Mouse (Mus musculus): ENCODE results near the gene Cbx7.
"Not testable (repeated sequence)": the region's sequence is repeated elsewhere in the genome, so short reads cannot be mapped to it uniquely, and the experiment has no call there.

Cbx7 gene

DNA sequence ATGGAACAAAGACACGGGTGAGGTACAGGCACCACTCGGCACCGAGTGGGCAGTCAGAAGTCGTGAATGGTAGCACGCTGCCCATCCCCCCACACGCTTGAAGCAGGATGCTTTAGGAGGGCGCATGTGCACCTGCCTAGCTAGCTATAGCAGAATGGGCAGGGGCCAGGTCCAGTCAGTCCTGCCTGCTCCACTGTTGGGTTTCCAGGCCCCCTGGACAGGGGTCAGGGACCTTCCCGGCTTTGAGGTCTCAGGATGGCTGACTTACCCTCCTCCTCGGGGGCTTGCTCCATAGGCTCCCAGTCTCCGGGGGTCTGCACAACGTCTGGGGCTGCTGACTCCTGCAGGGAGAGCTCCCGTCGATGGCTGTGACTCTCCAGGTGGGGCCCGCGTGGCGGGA, 52.4 kb downstream of the Cbx7 start:
- DNase-seq = no peak

DNA sequence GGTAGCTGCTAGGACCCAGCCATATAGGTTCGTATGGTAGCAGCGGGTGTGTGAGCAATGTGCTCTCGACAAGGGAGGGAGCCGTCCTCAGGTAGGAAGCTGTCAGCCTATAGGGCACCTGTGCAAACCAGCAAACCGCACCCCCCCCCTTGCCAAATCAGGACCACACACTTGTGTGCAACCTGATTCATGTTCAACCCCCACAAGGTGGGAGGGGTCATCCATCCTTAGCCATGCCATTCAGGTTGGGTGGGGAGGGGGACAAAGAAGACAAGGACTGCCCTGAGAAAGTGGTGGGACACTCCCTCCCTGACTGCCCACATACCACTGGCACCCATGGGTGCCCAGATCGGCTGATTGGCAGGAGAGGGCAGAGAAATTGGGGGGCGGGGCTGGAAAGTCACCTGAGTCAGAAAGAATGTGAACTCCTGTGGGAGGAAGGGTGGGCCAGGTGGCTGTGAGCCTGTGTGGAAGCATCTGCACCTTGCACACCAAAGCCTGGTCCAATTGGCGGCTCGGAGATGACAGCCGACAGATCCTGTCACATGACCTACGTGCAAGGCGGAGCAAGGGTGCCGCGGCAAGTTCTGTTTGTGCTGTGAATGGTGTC, 53.7 kb downstream of the Cbx7 start:
- no peak for DNase-seq

DNA sequence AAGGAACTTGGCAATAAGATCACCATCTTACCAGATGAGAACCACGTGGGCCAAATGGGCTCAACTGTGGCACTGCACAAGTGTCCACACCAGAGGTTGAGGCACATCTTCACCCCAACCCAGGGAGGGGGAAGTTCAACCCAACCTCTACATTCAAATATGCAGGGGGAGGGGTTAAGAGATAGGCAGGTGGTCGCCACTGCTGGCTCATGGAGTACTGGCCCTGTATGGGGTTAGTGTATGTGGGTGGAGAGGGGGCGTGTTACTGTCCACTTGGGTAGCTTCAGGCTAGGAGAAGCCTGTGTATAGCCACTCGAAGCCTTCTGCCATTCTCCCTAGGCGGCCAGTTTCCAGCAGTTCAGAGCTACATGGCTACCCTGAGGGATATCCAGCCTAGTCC, 54.8 kb downstream of the Cbx7 start:
- DNase-seq = no peak

DNA sequence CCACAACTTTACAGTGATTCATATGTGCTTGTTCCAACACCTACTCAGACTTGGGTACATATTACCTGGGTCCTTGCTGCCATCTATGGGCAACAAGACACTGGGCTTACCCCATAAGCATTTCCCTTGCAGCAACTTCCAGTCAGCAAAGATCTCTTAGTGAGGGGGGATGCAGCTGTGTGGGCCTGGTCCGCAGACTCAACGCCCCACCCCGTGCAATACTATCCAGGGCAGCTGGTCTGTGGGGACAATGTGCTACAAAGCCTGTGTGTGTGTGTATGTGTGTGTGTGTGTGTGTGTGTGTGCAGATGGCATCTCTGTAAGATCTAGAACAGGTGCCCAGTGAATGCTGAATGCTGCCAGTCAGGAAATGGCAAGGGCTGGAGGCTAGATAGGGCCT, 56.6 kb downstream of the Cbx7 start:
- DNase-seq = peak; percentile 67 to 69

DNA sequence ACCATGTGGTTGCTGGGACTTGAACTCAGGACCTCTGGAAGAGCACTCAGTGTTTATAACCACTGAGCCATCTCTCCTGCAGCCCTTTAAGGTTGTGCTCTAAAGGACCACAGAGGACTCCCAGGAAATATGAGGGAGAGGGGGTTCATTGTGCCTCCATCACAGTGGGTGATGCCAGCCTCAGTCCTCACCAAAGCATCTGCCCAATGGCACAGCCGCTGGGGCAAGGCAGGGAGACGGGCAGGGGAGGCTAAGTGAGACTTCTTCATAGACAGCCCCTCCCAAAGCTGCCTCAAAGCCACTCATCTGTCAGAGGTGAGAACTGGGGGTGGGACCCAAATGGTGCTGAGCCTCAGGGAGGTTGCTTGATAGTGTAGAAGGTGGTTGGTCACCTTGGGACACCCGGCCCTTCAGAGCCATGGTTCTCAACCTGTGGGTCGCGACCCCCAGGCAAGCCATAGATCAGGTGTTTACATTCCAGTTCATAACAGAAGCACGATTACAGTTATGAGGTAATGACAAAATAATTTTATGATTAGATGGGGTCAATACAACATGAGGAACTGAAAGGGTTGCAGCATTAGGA, 57.1 kb downstream of the Cbx7 start:
- DNase-seq = no peak

DNA sequence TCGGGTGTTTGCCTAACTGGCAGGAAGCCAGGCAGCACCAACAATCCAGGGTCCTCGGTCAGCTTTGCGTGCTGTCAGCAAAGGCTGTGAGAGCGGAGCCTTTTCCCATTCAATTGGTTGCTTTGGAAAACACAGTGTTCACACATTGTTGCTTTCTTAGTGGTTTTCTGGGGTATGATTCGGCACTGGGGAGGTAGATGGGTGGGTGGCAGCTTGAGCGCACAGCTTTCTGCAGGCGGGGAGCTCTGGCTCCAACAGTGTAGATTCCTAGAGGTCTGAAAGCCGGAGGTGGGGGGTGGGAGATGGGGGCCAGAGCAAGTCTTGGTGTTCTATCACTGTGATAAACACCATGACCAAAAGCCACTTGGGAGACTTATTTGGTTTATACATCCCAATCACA, 59.6 kb downstream of the Cbx7 start:
- no peak for DNase-seq

DNA sequence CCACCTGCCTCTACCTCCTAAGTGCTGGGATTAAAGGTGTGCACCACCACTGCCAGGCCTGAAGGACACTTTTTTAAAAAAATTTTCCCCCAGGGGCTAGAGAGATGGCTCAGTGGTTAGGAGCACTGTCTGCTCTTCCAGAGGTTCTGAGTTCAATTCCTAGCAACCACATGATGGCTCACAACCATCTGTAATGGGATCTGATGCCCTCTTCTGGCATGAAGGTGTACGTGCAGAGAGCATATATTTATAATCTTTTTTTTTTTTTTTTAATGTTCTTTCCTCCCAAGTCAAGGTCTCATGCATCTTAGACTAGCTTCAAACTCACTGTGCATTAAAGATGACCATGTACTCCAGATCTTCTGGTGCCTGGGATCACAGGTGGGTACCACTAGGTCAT, 60.1 kb downstream of the Cbx7 start:
- DNase-seq = not testable (repeated sequence)

DNA sequence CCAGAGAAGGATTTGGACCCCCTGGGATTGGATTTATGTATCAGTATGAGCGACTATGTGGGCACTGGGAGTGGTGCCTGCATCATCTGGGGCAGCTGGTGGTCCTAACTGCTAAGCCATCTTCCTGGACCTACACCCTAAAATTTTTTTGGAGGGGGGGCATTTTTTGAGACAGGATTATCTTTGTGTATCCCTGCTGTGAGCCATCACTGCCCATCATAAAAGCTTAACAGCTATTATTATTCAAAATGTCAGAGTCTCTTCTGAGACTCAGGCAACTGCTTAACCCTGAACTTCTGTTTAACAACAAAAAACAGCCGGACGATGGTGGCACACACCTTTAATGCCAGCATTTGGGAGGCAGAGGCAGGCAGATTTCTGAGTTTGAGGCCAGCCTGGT, 61.9 kb downstream of the Cbx7 start:
- DNase-seq = not testable (repeated sequence)

DNA sequence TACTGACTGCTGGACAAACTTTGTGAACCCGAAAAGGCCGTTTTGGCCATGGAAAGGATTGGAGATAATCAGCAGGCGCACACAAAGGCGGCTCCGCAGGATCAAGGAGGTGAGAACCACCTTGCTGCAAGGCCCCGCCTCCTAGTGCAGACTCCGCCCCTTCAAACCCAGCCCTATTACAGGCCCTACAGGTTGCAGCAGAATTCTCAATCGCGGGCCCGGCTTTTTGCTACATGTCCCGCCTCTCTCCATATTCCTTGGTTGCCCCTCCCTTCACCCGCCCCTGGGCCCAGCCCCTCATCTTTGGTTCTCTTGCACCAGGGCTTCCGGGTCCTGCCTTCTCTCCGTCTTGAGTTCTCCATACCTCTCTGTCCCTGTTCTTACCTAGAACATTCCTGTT, 64.1 kb downstream of the Cbx7 start:
- DNase-seq = no peak

DNA sequence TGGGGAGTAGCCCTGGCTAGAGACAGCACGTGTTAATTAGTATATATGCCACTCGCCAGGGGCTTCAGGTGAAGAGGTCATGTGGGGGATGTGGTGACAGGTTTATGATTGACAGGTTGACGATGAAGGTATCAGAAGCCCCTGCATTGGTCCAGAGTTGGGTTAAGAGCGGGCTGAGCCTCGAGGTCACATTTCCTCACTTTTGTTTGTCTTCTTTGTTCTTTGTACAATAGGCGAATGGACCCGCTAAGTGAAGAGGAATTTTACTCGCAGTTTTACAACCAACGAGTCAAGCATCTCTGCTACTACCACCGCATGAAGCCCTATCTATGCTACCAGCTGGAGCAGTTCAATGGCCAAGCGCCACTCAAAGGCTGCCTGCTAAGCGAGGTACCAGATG, 65.7 kb downstream of the Cbx7 start:
- DNase-seq = peak in 1 of 2 experiments; percentile 48

DNA sequence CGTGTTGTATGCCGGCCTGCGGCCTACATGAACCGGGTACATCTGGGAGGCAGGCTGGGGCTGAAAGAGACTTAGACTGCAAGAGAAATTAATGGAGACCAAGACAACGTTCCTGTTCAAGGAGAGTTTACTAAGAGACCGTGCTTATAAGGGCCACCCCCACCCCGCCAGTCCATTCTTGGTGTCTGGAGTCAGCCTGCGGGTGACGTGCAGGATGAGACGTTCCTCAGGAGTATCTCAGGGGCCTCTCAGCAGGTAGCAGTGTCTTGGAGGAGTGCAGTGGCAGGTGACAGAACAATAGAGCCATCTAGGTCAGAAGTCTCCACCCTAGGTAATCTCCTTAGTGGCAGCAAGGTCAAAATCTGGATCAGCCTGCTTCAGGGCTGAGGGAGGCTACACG, 66.2 kb downstream of the Cbx7 start:
- DNase-seq = not testable (repeated sequence)

DNA sequence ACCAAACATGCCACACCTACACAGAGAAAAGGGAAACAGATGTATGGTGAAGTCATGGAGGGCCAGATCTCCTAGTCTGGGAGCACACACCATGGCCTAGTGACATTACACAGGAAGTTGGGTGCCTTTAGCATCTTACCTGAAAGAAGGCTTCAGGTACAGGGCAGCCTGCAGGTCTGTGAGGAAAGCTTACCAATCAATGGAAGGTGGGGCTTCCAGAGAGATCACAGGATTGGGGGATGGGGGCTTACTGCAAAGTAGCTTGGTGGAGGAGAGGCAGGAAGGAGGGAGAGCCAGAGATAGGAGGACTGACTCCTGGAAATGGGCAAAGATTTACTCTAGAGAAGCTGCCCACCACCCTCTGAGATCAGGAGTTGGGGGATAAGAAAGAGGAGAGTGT, 67.0 kb downstream of the Cbx7 start:
- no peak for DNase-seq

DNA sequence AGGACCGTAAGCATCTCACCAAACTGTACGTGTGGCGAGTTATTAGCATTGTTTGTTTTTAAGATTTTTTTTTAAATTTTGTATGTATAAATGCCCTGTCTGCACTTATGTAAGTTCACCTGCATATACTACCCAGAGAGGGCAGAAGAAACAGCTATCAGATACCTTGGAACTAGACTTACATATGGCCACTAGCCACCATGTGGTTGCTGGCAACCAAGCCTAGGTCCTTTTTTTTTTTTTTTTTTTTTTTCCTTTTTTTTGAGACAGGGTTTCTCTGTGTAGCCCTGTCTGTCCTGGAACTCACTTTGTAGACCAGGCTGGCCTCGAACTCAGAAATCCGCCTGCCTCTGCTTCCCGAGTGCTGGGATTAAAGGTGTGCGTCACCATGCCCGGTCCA, 67.8 kb downstream of the Cbx7 start:
- DNase-seq = not testable (repeated sequence)

DNA sequence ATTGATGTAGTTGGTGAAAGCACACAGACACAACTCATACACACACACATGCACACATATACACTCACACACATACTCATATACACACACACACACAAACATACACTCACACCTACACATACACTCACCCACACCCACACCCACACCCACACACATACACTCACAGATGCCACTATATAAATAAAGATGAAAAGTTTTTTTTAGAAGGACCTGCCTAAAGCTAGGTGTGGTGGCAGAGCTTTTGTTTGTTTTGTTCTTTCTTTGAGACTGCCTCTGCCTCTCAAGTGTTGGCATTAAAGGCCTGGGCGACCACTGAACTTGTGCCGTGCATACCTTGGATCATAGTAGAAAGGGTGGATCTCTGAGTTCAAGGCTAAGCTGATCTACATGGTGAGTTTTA, 69.5 kb downstream of the Cbx7 start:
- no peak for DNase-seq

DNA sequence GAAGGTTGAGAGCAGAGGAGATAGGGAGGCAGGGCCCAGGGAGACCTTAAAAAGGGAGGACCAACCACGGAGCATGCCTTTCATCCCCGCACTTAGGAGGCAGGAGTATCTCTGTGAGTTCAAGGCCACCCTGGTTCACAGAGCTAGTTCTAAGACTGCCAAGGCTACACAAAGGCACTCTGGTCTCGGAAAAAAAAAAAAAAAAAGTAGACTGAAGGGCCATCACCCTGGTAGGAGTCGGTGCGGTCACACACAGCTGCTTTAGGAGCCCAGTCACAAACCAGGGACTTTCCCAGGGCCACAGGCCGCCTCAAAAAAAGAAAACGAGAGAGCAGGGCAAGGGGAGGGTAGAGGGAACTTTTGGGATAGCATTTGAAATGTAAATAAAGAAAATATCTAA, 70.2 kb downstream of the Cbx7 start:
- no peak for DNase-seq

DNA sequence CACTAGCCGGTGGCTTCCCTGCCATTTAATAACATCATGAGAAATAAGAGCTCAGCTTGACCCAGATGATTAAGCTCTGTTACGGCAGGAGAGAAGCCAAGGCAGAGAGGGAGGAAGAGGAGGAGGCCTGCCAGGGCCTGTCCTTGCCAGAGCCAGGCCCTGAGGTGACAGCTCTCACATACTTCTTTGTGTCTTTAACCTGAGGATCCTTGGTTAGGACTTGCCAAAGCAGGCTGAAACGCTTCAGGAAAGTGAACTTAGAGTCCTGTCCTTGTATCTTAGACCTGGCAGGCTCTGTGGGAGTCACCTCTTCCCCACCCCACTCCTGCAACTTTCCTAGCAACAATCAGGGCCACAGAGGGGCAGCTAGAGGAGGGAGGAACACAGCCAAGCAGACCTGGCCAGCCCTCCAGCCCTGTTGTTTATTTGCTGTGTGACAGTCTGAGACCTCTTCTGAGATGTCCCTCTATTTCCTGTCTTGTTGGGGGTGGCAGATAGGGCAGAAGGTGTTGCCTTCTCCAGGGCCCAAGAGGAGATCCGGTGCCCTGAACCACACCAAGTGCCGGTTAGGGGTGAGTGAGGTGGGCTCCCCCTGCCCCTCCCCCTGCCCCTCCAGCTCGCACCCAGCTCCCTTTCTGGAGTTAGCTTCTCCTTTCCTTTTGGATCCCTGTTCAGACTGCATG, 71.0 kb downstream of the Cbx7 start:
- no peak for DNase-seq

DNA sequence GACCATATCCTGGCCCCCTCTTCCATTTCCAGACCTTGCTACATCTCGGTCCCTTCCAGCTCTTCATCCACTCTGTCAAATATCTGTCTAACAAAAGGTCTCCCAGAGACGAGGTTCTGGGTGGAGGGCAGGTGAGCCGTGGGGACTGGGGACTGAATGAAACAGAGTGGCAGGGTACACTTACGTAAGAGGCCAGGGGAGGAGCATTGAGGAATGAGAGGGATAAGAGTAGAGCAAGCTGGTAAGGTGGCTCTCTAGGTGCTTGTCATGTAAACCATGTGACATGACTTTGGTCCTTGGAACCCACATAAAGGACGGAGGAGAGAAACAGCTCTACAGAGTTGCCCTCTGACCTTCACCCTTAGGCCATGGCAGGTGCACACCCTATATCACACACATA, 71.9 kb downstream of the Cbx7 start:
- no peak for DNase-seq

DNA sequence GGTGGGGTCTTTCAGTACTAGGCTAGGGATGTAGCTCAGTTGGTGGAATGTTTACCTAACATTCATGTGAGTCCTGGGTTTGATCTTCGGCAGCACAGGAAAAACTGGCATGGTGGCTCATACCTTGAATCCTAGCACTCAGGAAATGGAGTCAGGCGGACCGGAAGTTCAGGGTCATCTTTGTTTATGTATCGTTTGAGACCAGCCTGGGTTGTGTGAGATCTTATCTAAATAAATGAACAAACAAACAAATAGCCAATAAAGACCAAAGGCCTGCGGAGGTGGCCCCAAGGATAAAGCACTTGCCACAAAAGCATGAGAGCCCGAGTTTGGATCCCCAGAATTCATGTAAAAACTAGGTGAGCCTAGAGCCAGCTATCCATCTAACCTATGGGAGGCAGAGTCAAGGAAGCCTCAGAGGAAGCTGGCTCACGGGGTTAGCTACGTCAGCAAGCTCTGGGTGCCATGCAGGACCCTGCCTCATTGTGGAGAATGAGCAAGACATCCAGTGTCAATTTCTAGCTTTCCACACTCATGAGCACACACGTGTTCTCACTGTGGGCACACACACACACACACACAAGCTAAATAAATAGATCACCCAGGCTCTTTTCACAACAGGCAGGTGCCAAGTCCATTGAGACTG, 74.7 kb downstream of the Cbx7 start:
- DNase-seq = no peak

DNA sequence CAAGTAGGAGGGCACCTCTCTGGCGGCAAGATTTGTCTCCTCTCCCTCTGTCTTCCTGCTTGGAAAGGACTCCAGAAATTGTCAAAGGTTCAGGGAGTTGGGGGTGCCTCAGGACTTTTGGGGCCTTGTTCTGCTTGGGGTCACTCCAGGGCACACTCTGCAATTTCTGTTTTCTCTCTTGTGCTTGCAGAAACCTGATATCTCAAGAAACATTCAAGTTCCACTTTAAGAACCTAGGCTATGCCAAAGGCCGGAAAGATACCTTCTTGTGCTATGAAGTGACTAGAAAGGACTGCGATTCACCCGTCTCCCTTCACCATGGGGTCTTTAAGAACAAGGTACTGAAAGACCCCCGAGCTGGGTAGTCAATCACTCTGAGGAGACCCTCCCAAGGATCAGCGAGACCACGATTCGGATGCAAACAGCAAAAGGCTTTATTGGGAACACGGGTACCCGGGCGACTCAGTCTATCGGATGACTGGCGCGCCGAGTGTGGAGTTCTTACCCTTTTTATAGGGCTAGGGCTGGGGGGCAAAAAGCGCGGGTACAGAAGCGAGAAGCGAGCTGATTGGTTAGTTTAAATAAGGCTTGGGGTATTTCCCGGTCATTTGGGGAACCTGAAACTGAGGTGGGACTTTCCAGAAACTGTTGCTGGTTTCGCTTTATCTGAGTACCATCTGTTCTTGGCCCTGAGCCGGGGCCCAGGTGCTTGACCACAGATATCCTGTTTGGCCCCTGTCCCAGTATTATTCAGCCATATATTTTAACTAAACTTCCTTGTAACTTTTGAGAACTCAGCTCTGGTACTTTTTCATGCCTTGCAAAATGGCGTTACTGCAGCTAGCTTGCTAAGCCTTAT, 75.5 kb downstream of the Cbx7 start:
- DNase-seq = not testable (repeated sequence)

DNA sequence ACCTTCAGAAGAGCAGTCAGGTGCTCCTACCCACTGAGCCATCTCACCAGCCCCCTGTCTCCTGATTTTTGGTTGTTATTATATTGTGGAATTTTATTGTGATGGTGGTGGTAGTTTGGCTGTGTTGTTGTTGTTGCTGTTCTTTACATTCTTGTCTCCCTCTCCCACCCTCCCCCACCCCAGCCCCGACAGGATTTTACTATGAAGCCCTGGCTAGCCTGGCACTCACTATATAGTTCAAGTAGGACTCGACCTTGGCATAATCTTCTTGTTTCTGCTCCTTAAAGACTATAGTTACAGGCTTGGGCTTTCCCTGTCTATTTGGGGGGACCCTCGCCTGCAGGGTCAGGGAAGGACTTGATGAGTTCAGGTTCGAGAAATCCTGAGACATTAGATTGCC, 76.6 kb downstream of the Cbx7 start:
- no peak for DNase-seq

DNA sequence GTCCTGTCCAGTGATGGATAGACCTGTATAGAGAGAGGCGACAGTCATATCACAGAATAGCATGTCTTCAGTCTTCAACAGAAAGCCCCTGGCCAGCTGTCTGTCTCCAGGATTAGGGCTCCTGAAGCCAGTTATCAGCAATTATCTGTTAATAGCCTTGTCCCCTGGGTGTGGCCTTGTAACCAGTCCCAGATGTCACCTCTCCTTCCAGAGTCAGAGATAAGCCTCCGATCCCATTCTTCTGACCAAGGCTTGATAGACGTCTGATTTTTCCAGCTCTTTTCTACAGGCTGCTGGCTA, 77.1 kb downstream of the Cbx7 start:
- no peak for DNase-seq

DNA sequence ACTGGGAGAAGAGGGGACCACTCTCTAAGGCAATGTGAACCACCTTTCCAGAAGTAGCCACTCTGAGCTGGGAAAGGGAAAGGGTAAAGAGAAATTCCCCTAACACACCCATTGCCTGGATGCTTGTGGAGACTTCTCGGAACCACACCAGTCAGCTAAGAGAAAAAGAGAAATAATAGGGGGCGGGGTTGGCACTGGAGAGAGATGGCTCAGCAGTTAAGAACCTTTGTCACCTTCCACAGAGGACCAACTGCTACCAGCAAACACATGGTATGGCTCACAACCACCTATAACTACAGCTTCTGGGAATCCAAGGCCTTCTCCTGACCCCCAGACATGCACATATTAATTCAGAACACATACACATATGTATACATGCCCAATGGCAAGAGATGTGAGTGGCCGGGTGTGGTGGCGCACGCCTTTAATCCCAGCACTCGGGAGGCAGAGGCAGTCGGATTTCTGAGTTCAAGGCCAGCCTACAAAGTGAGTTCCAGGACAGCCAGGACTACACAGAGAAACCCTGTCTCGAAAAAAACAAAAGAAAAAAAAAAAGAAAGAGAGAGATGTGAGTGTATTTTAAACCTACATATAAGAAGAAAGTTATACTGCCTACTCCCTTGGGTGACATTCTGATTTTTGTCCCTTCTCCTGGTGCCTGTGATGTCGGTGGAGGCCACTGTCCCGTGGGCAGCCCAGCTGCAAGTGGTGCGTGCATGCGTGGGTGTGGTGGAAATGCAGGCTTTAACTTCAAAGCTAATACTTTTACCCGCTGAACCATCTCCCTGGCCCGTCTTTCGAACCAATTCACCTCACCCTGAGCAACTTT, 77.7 kb downstream of the Cbx7 start:
- no peak for DNase-seq

DNA sequence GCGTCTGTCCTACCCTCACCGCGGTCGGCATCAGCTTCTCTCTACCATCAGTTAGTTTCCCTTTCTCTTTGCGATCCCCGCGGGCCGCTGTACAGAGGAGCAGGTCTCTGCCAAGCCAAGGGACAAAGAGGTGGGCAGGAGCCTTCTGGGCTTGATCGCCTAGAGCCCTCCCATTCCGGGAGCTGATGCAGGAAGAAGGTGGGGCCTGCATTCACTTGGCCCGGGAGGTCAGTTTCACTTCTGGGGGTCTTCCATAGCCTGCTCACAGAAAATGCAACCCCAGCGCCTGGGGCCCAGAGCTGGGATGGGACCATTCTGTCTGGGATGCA, 78.7 kb downstream of the Cbx7 start:
- peak; percentile 51 to 60 for DNase-seq

All from cerebellum, postnatal 10 days (tissue).